Mouse (Mus musculus) thymus, postnatal 10 days (tissue): ENCODE measurements around the gene Helz.
A peak's percentile ranks its signal among the peaks of the same experiment; 100 is the strongest.

Experiments used
- DNase-seq, 2 experiments: peaks; one replicate each; pipeline ENCODE4 v3.0.0; 2021; ENCODE audit warnings: low spot score in 2 of 2

The Helz gene

DNA sequence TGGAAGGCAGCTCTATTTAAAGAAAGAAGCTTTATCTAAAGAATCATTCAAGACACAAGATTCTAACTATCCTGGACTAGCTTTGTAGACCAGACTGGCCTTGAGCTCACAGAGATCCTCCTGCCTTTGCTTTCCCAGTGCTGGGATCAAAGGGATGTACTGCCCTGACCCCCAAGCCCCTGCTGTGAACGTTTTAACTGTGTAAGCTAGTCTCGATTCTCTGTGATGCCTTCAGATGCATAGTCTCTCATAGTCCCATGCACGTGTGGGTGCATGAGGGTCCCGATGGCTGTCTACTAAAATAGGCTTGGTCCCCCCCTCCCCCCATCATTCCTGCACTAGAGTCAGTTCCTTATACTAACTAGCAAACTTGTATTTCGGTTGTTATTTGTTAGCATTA is 70.2 kb downstream of the Helz start:
- no peak for DNase-seq

GRCm38 (mm10) chr11:107624661-107625060 is 76.9 kb downstream of the Helz start:
- DNase-seq = no peak

- no peak for DNase-seq
Observed at GRCm38 (mm10) chr11:107625746-107626145, 78.0 kb downstream of the Helz start.

- DNase-seq = peak; percentile 32 to 64
Observed at GRCm38 (mm10) chr11:107629504-107629903, 81.8 kb downstream of the Helz start.

DNA sequence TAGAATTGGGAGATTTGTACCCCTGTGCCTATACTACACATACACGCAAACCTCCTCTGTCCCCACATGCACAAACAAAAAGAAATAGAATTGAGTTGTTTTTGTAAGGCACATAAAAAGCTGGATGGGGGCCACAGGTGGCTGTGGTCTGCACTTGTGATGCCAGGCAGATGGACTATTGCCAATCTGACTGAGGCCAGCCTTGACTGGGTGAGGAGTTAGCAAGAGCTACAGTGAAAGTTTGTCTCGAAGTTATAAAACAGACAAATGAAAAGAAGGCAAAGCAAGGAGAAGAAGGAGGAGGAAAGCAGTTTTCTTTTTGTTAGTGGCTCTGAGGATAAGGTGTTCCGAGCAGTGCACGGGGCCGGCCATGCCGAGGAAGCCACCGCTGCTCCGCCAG is 82.2 kb downstream of the Helz start:
- no peak for DNase-seq

DNA sequence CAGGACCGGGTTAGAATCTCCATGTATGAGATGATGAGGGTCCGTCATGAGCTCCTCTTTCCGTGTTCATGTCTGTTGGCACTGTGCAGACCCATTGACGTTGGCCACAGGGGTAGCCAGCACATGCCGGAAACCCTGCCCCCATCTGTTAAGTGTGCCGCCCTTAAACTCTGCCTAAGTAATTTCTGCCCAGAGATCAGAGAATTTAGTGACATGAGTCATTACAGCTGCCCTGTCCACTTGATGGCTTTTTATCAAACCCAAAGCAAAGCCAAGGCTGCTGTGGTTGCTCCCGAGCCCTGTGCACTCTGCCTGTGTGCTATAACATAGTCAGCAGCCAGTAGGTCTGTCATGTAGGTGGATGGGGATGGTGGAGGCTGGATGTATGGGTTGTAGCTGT is 83.4 kb downstream of the Helz start:
- no peak for DNase-seq

DNA sequence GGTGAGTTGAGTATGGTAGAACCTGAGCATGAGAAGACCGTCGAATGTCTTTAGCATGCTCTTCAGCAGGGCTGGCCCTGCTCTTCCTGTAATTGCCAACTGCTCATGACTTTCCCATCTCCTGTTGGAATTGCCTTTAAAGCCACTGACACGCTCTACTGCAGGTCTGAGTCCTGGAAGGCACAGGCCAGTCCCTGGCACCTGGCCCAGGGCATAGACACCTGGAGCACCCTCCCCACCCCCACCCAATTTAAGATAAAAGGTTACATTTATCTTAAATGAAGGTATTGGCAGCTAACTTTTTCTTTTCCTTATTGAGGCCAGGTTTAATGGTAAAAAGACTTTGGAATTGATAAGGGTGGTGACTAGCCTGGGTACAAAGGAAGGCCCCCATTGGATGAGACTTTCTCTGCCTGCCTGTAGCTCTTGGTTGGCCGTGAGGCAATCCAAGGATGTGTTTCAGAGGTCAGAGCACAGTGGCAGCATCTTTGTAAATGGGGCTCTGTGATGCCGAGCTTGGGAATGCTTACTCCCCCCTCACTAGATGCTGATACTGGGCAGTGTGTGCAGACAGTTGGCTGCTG is 85.9 kb downstream of the Helz start:
- no peak for DNase-seq

DNA sequence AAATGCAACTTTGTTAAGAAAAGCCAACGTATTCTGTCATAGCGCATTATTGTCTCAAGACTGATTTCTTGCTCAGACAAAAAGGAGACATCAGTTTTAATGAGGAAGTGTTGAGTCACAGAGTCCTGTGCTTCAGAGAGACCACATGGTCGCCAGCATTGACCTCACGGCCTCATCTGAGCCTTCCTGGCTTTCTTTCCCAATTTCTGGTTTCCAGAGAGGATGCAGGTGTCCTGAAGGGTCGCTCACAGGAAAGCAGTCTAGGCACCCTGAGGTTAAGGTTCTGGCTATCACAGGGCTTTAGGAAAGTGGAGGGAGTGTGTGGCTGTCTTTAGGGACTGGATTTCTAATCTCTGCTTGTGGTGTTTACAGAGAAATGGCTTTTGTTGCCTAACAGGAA is 90.4 kb downstream of the Helz start:
- DNase-seq = no peak

DNA sequence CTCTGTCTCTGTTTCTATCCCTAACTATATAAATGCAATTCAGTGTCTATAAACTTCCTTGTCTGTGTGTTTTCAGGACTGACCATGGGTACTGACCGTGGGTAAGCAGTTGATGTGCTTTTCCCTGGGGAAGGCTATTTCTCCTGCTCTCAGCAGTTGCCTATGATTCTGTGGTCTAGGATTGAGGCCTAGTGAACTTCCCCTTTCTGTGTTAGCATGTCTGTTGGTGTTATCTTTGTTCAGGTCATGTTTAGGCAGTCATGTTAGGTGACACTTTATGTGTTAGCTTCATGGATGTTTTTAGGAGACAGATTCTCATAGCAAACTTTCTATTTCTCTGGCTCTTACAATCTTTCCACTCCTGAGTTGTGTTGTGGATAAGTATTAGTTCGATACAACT is 91.9 kb downstream of the Helz start:
- DNase-seq = no peak

DNA sequence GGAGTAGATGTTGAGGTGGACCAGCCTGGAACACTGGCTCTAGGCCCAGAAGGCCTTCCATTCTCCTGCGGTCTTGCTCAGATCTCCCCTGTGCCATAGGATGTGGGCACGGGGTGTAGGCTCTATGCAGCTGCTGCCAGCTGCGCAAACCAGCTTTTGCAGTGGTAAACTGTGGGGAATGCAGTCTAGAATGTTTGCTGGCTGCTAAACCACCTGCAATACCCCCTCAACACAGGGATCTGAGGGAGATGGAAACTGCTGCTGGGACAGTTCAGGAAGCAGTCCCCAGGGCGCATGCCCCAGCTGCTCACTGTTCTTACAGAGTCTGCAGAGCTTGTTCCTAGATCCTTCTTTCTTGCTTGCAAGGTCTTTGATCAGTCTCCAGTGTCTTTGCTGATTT is 96.7 kb downstream of the Helz start:
- peak; percentile 63 to 68 for DNase-seq

- DNase-seq = no peak
Observed at GRCm38 (mm10) chr11:107647330-107647729, 99.6 kb downstream of the Helz start.

- no peak for DNase-seq
Observed at GRCm38 (mm10) chr11:107648668-107649067, 100.9 kb downstream of the Helz start.

- no peak for DNase-seq
Observed at GRCm38 (mm10) chr11:107649458-107649857, 101.7 kb downstream of the Helz start.

DNA sequence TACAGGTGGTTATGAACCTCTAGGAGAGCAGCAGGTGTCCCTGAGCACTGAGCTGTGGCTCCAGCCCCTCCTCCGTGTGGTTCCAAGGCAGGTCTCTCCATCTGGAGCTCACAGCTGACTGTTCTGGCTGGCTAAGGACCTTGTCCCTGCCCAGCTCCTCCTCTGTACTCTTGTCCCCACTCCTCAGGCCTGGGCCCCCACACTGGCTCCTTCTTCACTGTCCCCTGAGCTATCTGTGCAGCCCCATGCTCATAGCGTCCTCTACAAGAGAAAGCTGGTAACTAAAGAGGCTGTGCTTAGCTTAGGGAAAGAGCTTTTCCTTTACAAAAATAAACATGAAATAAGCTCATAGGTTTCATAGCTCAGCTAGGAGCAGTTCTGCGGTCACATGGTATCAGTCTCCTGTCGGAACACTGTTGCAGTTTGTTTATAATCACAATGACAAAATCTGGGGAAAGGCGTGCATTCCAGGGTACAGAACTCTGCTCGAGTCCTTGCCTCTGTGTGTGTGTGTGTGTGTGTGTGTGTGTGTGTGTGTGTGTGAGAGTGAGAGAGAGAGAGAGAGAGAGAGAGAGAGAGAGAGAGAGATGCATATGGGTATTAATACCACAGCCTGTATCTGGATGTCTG is 102.8 kb downstream of the Helz start:
- no peak for DNase-seq

- DNase-seq = no peak
Observed at GRCm38 (mm10) chr11:107651391-107651790, 103.7 kb downstream of the Helz start.

DNA sequence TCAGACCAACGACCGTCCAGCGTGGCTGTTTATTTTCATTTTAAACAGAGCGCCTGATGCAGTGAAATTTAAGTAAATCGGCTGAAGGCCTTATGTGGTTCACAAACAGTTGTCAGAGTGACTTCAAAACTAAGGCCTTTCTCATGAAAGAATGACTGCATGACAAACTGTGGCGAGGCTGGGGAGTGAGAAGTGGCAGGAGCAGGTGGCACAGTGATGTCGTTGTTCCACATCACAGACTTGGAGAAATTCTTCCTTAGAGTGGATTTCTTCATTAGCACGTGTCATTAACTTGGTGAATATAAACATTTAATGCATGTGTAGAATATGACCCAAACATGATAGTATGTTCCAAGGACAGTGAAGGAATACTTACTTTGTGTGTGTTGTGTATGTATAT is 104.4 kb downstream of the Helz start:
- DNase-seq = no peak

- DNase-seq = no peak
Observed at GRCm38 (mm10) chr11:107655538-107655937, 107.8 kb downstream of the Helz start.

- DNase-seq = no peak
Observed at GRCm38 (mm10) chr11:107657117-107657516, 109.4 kb downstream of the Helz start.

- no peak for DNase-seq
Observed at GRCm38 (mm10) chr11:107660452-107660851, 112.7 kb downstream of the Helz start.

- DNase-seq = no peak
Observed at GRCm38 (mm10) chr11:107662666-107663065, 114.9 kb downstream of the Helz start.

- DNase-seq = no peak
Observed at GRCm38 (mm10) chr11:107667542-107667941, 119.8 kb downstream of the Helz start.

GRCm38 (mm10) chr11:107668223-107668622 is 120.5 kb downstream of the Helz start:
- DNase-seq = no peak

DNA sequence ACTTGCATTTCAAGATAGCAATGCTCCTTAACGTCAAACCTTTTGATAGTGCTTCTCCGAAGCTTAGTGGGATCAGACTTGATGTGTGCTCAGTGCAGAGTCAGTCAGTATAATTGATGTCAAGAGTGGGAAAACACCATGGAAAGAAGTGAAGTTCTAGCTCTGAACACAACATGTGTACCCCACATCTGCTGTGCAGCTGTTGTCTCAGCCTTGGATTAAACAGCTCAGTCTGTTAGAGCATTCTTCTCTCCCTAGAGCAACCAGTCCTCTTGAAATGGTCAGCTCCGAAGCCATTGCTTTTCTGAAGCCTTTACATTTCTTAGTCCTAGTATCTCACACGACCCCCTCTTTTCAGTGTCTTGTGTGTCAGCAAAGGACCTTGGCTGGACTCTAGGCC is 121.2 kb downstream of the Helz start:
- no peak for DNase-seq

- DNase-seq = no peak
Observed at GRCm38 (mm10) chr11:107674006-107674405, 126.3 kb downstream of the Helz start.
